Mouse (Mus musculus) erythroblast, embryonic 14.5 days (primary cell): ENCODE results near the gene Hapln2.

Experiments used
- GATA1 ChIP-seq: IDR thresholded peaks from 2 replicates; pipeline ENCODE4 v1.6.1; 2012; ENCODE audit warnings: low read length, inconsistent platforms, mixed read lengths
- TAL1 ChIP-seq: IDR thresholded peaks from 3 replicates; pipeline ENCODE4 v1.6.1; 2012; ENCODE audit warnings: low read length, inconsistent platforms, mixed read lengths

GRCm38 (mm10) chr3:87989935-87990334 lies 37.4 kb downstream of the Hapln2 start:
- TF ChIP-seq TAL1 = no peak
- no peak for TF ChIP-seq GATA1
